Mouse (Mus musculus): ENCODE measurements around the gene Esp1. TPM values are rescaled to one million over a fixed set of nuclear protein-coding genes. Genes with fewer than 3 reads are reported as not detected.
"Not testable (repeated sequence)": the region's sequence is repeated elsewhere in the genome, so short reads cannot be mapped to it uniquely, and the experiment has no call there.

The Esp1 gene
- not detected in 2 replicates for polyA plus RNA-seq (2015; fragmentation: Nextera tagmentation; extraction: Ambion mirVana)

DNA sequence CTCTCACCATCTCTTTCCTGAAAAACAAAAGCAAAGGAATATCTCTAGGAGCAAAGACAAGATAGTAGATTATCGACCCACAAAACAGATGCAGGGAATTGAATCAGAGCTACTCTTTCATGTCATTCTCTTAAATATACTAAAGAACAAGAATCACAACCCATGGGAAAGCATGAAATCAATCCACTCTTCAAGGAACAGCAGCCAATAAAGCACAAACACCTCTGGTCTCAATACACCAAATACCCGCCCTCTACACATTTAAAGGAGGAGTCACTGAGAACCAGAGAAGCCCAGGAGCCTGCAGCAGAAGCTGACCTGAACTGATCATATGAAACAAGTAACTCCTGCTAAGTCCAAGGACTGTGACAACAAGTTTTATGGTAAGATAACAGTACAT, at the start of gene Esp1:
Esp1 (plus strand) TSS at position 301 of the 400 bp plus-strand sequence.
- no peak for ATAC-seq (ENCODE audit: low read depth)
- no peaks in the 10 kb centered on the region for H3K4me1 ChIP-seq (replicated peaks; ENCODE audit: control insufficient read depth, insufficient read depth, low read length)
- no peak within 1 kb of the TSS for H3K4me3 ChIP-seq (ENCODE audit: low read length)
- H3K4me2 ChIP-seq (ENCODE audit: low read depth, low read length) = no peak within 1 kb of the TSS
- H3K36me3 ChIP-seq (ENCODE audit: control insufficient read depth, insufficient read depth, low read length) = no peaks in the 10 kb centered on the region
- H3K27me3 ChIP-seq (ENCODE audit: control insufficient read depth, insufficient read depth, low read depth, low read length) = no peaks in the 10 kb centered on the region
- H3K9ac ChIP-seq (ENCODE audit: low read length) = no peak within 1 kb of the TSS
- H3K27ac ChIP-seq (ENCODE audit: low read length) = no peak within 1 kb of the TSS
- H3K9me3 ChIP-seq (ENCODE audit: control insufficient read depth, low read length) = no peaks in the 10 kb centered on the region
- 71% methylated on average over 2 of the region's 2 CpGs for WGBS

DNA sequence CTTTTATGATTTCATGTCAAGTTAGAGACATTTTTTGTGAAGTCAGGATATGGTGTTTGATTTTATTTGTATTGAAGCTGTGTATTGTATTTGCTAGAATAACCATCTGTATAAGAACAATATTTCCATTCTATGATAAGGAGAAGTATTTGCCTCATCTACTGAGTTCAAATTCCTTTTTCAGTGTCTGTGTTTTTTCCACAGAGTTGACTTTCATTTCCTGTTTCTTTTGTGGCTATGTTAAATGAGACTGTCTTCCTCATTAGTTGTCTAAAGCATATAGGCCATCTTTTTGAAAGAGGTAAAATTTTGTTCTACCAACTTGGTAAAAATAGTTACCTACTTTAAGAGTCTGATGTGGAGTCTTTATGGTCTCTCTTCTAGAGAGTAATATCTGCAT, 10.6 kb upstream of the Esp1 start:
- Histone ChIP-seq H3K4me3 (ENCODE audit: low read length) (no peak overlapping the region), H3K36me3 (ENCODE audit: control insufficient read depth, insufficient read depth, low read length) (no peaks in the 10 kb centered on the region), H3K9ac (ENCODE audit: low read length) (no peak overlapping the region), H3K4me2 (ENCODE audit: low read depth, low read length) (no peak overlapping the region), H3K4me1 (replicated peaks; ENCODE audit: control insufficient read depth, insufficient read depth, low read length) (no peaks in the 10 kb centered on the region), H3K27me3 (ENCODE audit: control insufficient read depth, insufficient read depth, low read depth, low read length) (no peaks in the 10 kb centered on the region), H3K27ac (ENCODE audit: low read length) (no peak overlapping the region), H3K9me3 (ENCODE audit: control insufficient read depth, low read length) (no peaks in the 10 kb centered on the region)
- no peak for ATAC-seq (ENCODE audit: low read depth)

DNA sequence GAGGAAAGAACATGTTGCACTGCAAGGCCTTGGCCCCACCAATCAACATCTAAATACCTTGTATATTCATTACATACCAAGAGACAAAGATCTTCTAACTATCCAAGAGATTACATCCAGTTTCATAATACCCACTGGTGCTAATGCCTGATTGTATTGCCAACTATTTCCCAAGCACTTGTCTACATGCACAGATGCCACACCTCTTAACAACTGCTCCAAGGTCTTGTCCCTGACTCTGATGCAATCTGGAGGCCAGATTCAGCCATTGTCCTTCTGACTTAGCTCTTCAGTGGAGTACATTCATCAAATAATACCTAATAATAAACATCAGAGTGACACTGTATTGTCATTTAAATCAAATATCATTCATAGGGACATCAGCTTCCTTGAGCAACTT, 9.9 kb upstream of the Esp1 start:
- H3K4me3 ChIP-seq (ENCODE audit: low read length); H3K36me3 ChIP-seq (ENCODE audit: control insufficient read depth, insufficient read depth, low read length); H3K4me2 ChIP-seq (ENCODE audit: low read depth, low read length); H3K4me1 ChIP-seq (replicated peaks; ENCODE audit: control insufficient read depth, insufficient read depth, low read length); H3K27me3 ChIP-seq (ENCODE audit: control insufficient read depth, insufficient read depth, low read depth, low read length); H3K9ac ChIP-seq (ENCODE audit: low read length); H3K27ac ChIP-seq (ENCODE audit: low read length); H3K9me3 ChIP-seq (ENCODE audit: control insufficient read depth, low read length); ATAC-seq (ENCODE audit: low read depth): not testable (repeated sequence)

DNA sequence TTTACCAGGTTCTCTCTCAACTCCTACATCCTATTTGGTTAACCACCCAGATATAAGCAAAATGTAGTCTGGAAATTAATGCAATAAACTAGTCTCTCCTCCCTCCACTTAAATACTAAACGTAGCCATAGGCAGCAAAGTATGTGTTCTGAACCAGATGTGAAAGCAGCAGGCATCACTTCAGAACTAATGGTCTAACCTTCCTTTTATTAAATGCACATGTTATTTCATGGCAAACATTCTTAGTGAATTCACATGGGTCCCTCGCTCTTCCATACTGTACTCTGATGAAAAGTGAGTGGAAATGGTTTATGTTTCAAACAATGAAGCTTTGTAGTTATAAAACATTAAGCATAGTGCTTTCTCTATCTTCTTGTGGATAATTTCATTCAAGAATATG, 4.4 kb downstream of the Esp1 start:
- no peak overlapping the region for H3K9ac ChIP-seq (ENCODE audit: low read length)
- H3K4me1 ChIP-seq (replicated peaks; ENCODE audit: control insufficient read depth, insufficient read depth, low read length) = no peaks in the 10 kb centered on the region
- no peaks in the 10 kb centered on the region for H3K27me3 ChIP-seq (ENCODE audit: control insufficient read depth, insufficient read depth, low read depth, low read length)
- H3K9me3 ChIP-seq (ENCODE audit: control insufficient read depth, low read length) = no peaks in the 10 kb centered on the region
- ATAC-seq (ENCODE audit: low read depth) = no peak
- no peaks in the 10 kb centered on the region for H3K36me3 ChIP-seq (ENCODE audit: control insufficient read depth, insufficient read depth, low read length)
- 52% methylated on average over 2 of the region's 2 CpGs for WGBS
- no peak overlapping the region for H3K4me3 ChIP-seq (ENCODE audit: low read length)
- H3K4me2 ChIP-seq (ENCODE audit: low read depth, low read length) = no peak overlapping the region
- no peak overlapping the region for H3K27ac ChIP-seq (ENCODE audit: low read length)

DNA sequence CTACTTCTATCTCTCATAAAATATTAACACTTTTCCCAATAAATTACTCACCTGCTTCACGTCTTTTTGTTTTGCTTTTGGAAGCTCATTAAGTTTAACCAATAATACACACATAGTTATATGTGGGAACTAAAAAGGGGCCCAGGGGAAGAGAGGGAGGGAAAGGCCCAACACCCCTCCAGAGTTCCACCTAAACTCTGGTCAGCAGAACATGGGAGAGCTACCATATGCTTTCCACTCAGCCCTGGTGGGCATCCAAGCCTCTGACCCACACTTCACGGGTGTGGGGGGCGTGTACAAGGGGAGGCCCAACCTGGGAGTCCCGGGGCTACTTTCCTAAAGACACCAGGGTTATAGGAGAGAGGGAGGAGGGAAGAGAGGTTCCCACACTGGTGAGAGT, 4.8 kb downstream of the Esp1 start:
- H3K4me2 ChIP-seq (ENCODE audit: low read depth, low read length) = no peak overlapping the region

GRCm38 (mm10) chr17:40763662-40764061, 36.7 kb downstream of the Esp1 start:
- no peak overlapping the region for H3K4me3 ChIP-seq (ENCODE audit: low read length)

More for the DNA sequence above, 4.8 kb downstream of the Esp1 start:
- ATAC-seq (ENCODE audit: low read depth) = no peak
- Histone ChIP-seq H3K9ac (ENCODE audit: low read length) (no peak overlapping the region), H3K4me1 (replicated peaks; ENCODE audit: control insufficient read depth, insufficient read depth, low read length) (no peaks in the 10 kb centered on the region), H3K4me3 (ENCODE audit: low read length) (no peak overlapping the region), H3K27me3 (ENCODE audit: control insufficient read depth, insufficient read depth, low read depth, low read length) (no peaks in the 10 kb centered on the region), H3K9me3 (ENCODE audit: control insufficient read depth, low read length) (no peaks in the 10 kb centered on the region), H3K27ac (ENCODE audit: low read length) (no peak overlapping the region), H3K36me3 (ENCODE audit: control insufficient read depth, insufficient read depth, low read length) (no peaks in the 10 kb centered on the region)
- 54% methylated on average over 4 of the region's 4 CpGs for WGBS

DNA sequence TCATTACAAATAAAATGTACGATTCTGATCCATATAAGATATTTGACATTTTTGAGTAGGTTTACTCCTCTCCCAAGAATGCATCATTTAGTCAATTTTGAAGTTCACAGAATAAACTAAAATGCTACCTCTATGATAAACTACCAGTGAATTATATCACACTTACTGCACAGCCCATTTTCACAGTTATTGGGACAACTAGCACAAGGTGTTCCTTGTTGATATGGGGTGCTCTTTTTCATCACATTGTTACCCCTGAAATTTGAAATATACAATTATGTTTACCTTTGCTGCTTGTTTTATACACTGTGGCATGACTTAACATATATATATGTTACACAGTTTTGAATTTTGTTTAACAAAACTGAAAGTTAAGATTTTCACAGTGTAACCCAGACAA, 40.2 kb downstream of the Esp1 start:
- 77% methylated on average over 1 of the region's 1 CpGs for WGBS

More at GRCm38 (mm10) chr17:40763662-40764061, 36.7 kb downstream of the Esp1 start:
- Histone ChIP-seq H3K27ac (ENCODE audit: low read length) (no peak overlapping the region), H3K4me1 (replicated peaks; ENCODE audit: control insufficient read depth, insufficient read depth, low read length) (no peaks in the 10 kb centered on the region), H3K9me3 (ENCODE audit: control insufficient read depth, low read length) (no peaks in the 10 kb centered on the region), H3K9ac (ENCODE audit: low read length) (no peak overlapping the region), H3K4me2 (ENCODE audit: low read depth, low read length) (no peak overlapping the region), H3K36me3 (ENCODE audit: control insufficient read depth, insufficient read depth, low read length) (no peaks in the 10 kb centered on the region), H3K27me3 (ENCODE audit: control insufficient read depth, insufficient read depth, low read depth, low read length) (no peaks in the 10 kb centered on the region)
- 68% methylated on average over 4 of the region's 4 CpGs for WGBS
- no peak for ATAC-seq (ENCODE audit: low read depth)

More for the DNA sequence above, 40.2 kb downstream of the Esp1 start:
- no peaks in the 10 kb centered on the region for H3K4me1 ChIP-seq (replicated peaks; ENCODE audit: control insufficient read depth, insufficient read depth, low read length)
- H3K9me3 ChIP-seq (ENCODE audit: control insufficient read depth, low read length) = no peaks in the 10 kb centered on the region
- H3K27me3 ChIP-seq (ENCODE audit: control insufficient read depth, insufficient read depth, low read depth, low read length) = no peaks in the 10 kb centered on the region
- no peak overlapping the region for H3K27ac ChIP-seq (ENCODE audit: low read length)
- no peak overlapping the region for H3K9ac ChIP-seq (ENCODE audit: low read length)
- no peaks in the 10 kb centered on the region for H3K36me3 ChIP-seq (ENCODE audit: control insufficient read depth, insufficient read depth, low read length)
- H3K4me2 ChIP-seq (ENCODE audit: low read depth, low read length) = no peak overlapping the region
- no peak for ATAC-seq (ENCODE audit: low read depth)
- H3K4me3 ChIP-seq (ENCODE audit: low read length) = no peak overlapping the region

Other genes starting within 250 kb of the Esp1 start
- not detected in 2 replicates for gene Esp8, start 207.1 kb upstream of the Esp1 start, polyA plus RNA-seq (2015; fragmentation: Nextera tagmentation; extraction: Ambion mirVana)
- gene Esp6, start 165.6 kb upstream of the Esp1 start, polyA plus RNA-seq (2015; fragmentation: Nextera tagmentation; extraction: Ambion mirVana) = not detected in 2 replicates
- gene Esp4, start 128.5 kb upstream of the Esp1 start, polyA plus RNA-seq (2015; fragmentation: Nextera tagmentation; extraction: Ambion mirVana) = not detected in 2 replicates
- gene Esp3, start 95.0 kb upstream of the Esp1 start, polyA plus RNA-seq (2015; fragmentation: Nextera tagmentation; extraction: Ambion mirVana) = not detected in 2 replicates
- gene Crisp2, start 79.9 kb downstream of the Esp1 start, polyA plus RNA-seq (2015; fragmentation: Nextera tagmentation; extraction: Ambion mirVana) = not detected in 2 replicates
- gene Rhag, start 84.0 kb downstream of the Esp1 start, polyA plus RNA-seq (2015; fragmentation: Nextera tagmentation; extraction: Ambion mirVana) = 0.83 and 2.2 TPM in 2 replicates
- gene 9130008F23Rik, start 153.4 kb downstream of the Esp1 start, polyA plus RNA-seq (2015; fragmentation: Nextera tagmentation; extraction: Ambion mirVana) = 3.8 and 4.1 TPM in 2 replicates
- gene Glyatl3, start 187.2 kb downstream of the Esp1 start, polyA plus RNA-seq (2015; fragmentation: Nextera tagmentation; extraction: Ambion mirVana) = not detected in 2 replicates
- 40.1 and 40.6 TPM in 2 replicates for gene Mut, start 207.6 kb downstream of the Esp1 start, polyA plus RNA-seq (2015; fragmentation: Nextera tagmentation; extraction: Ambion mirVana)
- gene Cenpq, start 207.9 kb downstream of the Esp1 start, polyA plus RNA-seq (2015; fragmentation: Nextera tagmentation; extraction: Ambion mirVana) = 29.9 and 33.1 TPM in 2 replicates